Mouse (Mus musculus) natural killer cell, adult 2 months (primary cell): ENCODE data around the gene Tbc1d9.
"Not testable (repeated sequence)": the region's sequence is repeated elsewhere in the genome, so short reads cannot be mapped to it uniquely, and the experiment has no call there.

ENCODE experiments used
- DNase-seq, 2 experiments: peaks; one replicate each; pipeline ENCODE4 v3.0.0; 2022; ENCODE audit warnings: low spot score in 2 of 2

Gene Tbc1d9

DNA sequence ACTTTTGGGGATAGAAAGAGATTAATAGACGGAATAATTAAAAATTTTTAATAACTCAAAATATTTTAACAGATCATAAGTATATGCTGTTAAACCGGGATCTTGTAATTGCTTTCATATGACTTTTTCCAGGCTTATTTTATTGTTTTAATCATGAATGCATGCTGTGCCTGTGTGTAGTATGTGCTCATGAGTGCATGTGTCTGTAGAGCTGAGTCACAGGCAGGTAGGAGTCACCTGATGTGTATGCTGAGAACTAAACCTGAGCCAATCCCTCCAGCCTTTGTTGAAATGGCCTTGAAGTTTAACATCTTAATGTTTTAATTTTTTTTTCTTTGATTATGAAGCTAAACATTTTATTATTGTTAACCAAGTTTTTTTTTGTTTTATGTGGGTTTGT, 60.4 kb downstream of the Tbc1d9 start:
- no peak for DNase-seq

GRCm38 (mm10) chr8:83227336-83227735, 62.2 kb downstream of the Tbc1d9 start:
- no peak for DNase-seq

GRCm38 (mm10) chr8:83233099-83233498, 67.9 kb downstream of the Tbc1d9 start:
- DNase-seq: no peak

- DNase-seq: no peak
Observed at GRCm38 (mm10) chr8:83239341-83239740, 74.2 kb downstream of the Tbc1d9 start.

DNA sequence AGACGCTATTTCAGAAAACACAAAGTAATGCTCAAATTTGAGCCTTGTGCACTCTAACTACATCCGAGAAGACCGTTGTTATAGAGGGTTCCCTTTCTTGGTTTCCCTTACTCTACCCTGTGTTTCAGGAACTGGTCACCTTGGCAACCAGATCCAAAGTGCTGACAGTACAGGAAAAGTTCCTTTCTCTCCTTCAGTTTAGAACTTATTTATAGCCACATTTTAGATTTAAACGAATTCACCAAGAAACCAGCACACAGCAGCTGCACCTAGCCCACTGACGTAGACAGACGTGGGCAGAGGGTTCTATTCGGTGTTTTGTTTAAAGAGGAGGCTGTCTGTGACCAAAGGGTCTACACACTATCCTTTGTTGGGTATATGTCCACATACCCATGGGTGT, 79.0 kb downstream of the Tbc1d9 start:
- no peak for DNase-seq

GRCm38 (mm10) chr8:83250858-83251257, 85.7 kb downstream of the Tbc1d9 start:
- DNase-seq: no peak

GRCm38 (mm10) chr8:83251362-83252246, 86.5 kb downstream of the Tbc1d9 start:
- DNase-seq: no peak

- no peak for DNase-seq
Observed at GRCm38 (mm10) chr8:83252791-83253190, 87.6 kb downstream of the Tbc1d9 start.

DNA sequence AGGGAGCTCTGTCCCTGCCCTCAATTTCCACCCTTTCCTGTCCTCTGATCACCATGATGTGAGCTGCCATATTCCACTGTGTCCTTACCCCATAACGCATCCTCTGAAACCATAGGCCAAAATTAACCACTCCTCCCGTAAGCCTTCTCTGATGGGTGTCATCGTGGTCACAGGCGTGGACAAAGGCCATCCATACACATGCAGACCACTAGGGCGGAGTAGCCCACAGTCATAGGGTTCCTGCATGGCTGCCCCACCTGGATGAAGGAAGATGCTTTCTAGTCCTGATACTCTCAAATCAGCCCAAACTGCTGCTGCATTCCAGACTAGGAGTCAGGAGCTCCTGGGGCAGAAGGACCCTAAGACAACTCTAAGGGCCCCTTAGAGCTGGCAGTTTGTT, 92.5 kb downstream of the Tbc1d9 start:
- DNase-seq: no peak

GRCm38 (mm10) chr8:83260418-83261215, 95.5 kb downstream of the Tbc1d9 start:
- DNase-seq: peak; percentile 33 to 53

GRCm38 (mm10) chr8:83271172-83271571, 106.0 kb downstream of the Tbc1d9 start:
- no peak for DNase-seq

- no peak for DNase-seq
Observed at GRCm38 (mm10) chr8:83272464-83272863, 107.3 kb downstream of the Tbc1d9 start.

GRCm38 (mm10) chr8:83274470-83274869, 109.3 kb downstream of the Tbc1d9 start:
- DNase-seq: no peak

GRCm38 (mm10) chr8:83278431-83278830, 113.3 kb downstream of the Tbc1d9 start:
- DNase-seq: no peak

- no peak for DNase-seq
Observed at GRCm38 (mm10) chr8:83285391-83285790, 120.2 kb downstream of the Tbc1d9 start.

- DNase-seq: no peak
Observed at GRCm38 (mm10) chr8:83290176-83290575, 125.0 kb downstream of the Tbc1d9 start, which contains the start of gene Ucp1. Gene Ucp1, plus strand, starts transcription at chr8:83290352.

- no peak for DNase-seq
Observed at GRCm38 (mm10) chr8:83297375-83297774, 132.2 kb downstream of the Tbc1d9 start.

- no peak for DNase-seq
Observed at GRCm38 (mm10) chr8:83300135-83300534, 135.0 kb downstream of the Tbc1d9 start.

DNA sequence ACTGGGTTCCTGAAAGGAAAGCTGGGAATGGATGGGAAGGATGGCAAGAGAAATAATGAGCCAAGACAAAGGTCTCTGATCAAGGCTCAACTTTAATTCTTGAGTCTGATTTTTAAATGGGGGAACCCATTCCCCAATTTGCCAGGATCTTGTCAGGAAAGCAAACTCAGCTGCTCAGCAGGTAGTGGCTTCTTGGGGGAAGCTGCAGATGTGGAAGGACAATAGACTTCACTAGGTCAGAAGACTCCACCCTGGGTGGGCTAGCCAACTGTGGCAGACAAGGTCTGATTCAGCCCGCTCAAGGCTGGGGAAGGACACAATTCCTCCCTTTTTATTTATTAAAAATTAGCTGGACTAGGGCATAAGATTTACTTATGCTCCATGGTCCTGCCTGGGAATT, 139.8 kb downstream of the Tbc1d9 start:
- no peak for DNase-seq

DNA sequence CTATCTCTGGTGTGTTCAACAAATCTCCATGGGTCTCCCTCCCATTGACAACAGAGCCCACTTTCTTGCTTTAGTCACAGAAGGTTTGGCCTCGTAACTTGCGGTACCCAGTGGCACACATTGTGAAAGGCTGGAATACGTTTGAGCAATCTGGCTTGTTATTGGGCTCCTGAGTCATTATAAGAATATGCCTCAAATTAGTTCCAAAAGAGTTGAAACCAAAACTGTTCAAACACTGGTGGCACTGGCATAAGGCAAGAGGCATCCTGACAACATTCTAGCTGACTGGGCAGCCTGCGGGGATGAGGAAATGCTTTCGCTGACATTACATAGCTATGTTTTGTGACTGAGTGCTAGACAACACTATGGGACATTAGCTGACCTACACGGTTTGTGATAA, 144.7 kb downstream of the Tbc1d9 start:
- DNase-seq: no peak

- DNase-seq: not testable (repeated sequence)
Observed at GRCm38 (mm10) chr8:83315084-83315483, 149.9 kb downstream of the Tbc1d9 start.

- DNase-seq: no peak
Observed at GRCm38 (mm10) chr8:83315691-83316090, 150.5 kb downstream of the Tbc1d9 start.

- no peak for DNase-seq
Observed at GRCm38 (mm10) chr8:83320543-83320942, 155.4 kb downstream of the Tbc1d9 start.
